ENCODE assay signal across 31 mouse cellular contexts in genomic region chr1:173324961-173325360, GRCm38 (mm10). TPM values are rescaled to one million over a fixed set of nuclear protein-coding genes. Genes with fewer than 3 reads are reported as not detected.
"Had no signal": no experiment of that assay in that cellular context is flagged by ENCODE, and none has a peak within 500 bp of the region (broad histone marks: within the 10 kb centered on the region; RNA-seq: fewer than 3 reads in every experiment).

No protein-coding gene starts in this region.

- DNase-seq: gastrocnemius, adult 2 months; gastrocnemius, postnatal 10 days; gastrocnemius, postnatal 25 days; heart, adult 18-20 months; heart, postnatal 10 days; kidney, adult 11 months; kidney, adult 2 months; kidney, adult 9 months; kidney, postnatal 14 days; kidney, postnatal 36 days; layer of hippocampus, adult 9-11 months; layer of hippocampus, postnatal 36 days; left cerebral cortex, postnatal 4 days; lung, adult 18-20 months had no signal

- H3K36me3 ChIP-seq: heart, embryonic 10.5 days; heart, embryonic 12.5 days; hindbrain, embryonic 13.5 days; hindbrain, embryonic 15.5 days; kidney, embryonic 15.5 days; limb, embryonic 13.5 days; limb, embryonic 15.5 days had no signal

- H3K4me2 ChIP-seq: heart, embryonic 12.5 days; hindbrain, embryonic 13.5 days; hindbrain, embryonic 15.5 days; kidney, embryonic 15.5 days; limb, embryonic 13.5 days; limb, embryonic 15.5 days had no signal

- H3K4me1 ChIP-seq: kidney, embryonic 15.5 days; limb, embryonic 13.5 days; limb, embryonic 15.5 days had no signal

- H3K9me3 ChIP-seq: heart, embryonic 10.5 days; heart, embryonic 12.5 days; hindbrain, embryonic 13.5 days; hindbrain, embryonic 15.5 days; kidney, embryonic 15.5 days; limb, embryonic 13.5 days; limb, embryonic 15.5 days had no signal

- H3K9ac ChIP-seq: heart, embryonic 12.5 days; hindbrain, embryonic 13.5 days; hindbrain, embryonic 15.5 days; kidney, embryonic 15.5 days; limb, embryonic 13.5 days; limb, embryonic 15.5 days had no signal

- H3K27ac ChIP-seq: gastrocnemius, adult 2 months; heart, embryonic 10.5 days; hindbrain, embryonic 13.5 days; hindbrain, embryonic 15.5 days; hindbrain, postnatal 0 days; kidney, embryonic 15.5 days; kidney, postnatal 0 days; limb, embryonic 13.5 days; limb, embryonic 15.5 days had no signal

- H3K27me3 ChIP-seq: heart, embryonic 12.5 days; hindbrain, embryonic 13.5 days; hindbrain, embryonic 15.5 days; kidney, embryonic 15.5 days; limb, embryonic 13.5 days; limb, embryonic 15.5 days had no signal

- H3K4me3 ChIP-seq: gastrocnemius, adult 2 months; heart, embryonic 10.5 days; heart, embryonic 12.5 days; hindbrain, embryonic 13.5 days; hindbrain, embryonic 15.5 days; kidney, embryonic 15.5 days; limb, embryonic 13.5 days; limb, embryonic 15.5 days had no signal

- ATAC-seq: hindbrain, postnatal 0 days; intestine, embryonic 16.5 days had no signal

RNA-seq across cellular contexts. Expression of gene Mptx2, which starts 47.4 kb away (rescaled TPM):
- polyA plus RNA-seq: heart, embryonic 10.5 days; heart, embryonic 12.5 days; heart, embryonic 14.5 days; heart, embryonic 16.5 days; hindbrain, embryonic 11.5 days; hindbrain, embryonic 13.5 days; hindbrain, embryonic 15.5 days; hindbrain, postnatal 0 days; intestine, embryonic 14.5 days; intestine, embryonic 16.5 days; kidney, adult 2 months; kidney, embryonic 15.5 days; kidney, postnatal 0 days; limb, embryonic 11.5 days; limb, embryonic 13.5 days; limb, embryonic 15.5 days; liver, embryonic 16.5 days had no signal

RNA-seq across cellular contexts. Expression of gene Olfr418, which starts 59.2 kb away (rescaled TPM):
- polyA plus RNA-seq: heart, embryonic 10.5 days; heart, embryonic 12.5 days; heart, embryonic 14.5 days; heart, embryonic 16.5 days; hindbrain, embryonic 11.5 days; hindbrain, embryonic 13.5 days; hindbrain, embryonic 15.5 days; intestine, embryonic 14.5 days; intestine, embryonic 16.5 days; kidney, adult 2 months; kidney, embryonic 15.5 days; kidney, postnatal 0 days; large intestine, adult 2 months; limb, embryonic 11.5 days; limb, embryonic 13.5 days; limb, embryonic 15.5 days; liver, embryonic 16.5 days had no signal
